Mouse (Mus musculus) liver, postnatal 0 days (tissue): ENCODE measurements at regions not wholly inside any gene's neighbourhood (a gene's known extent, or its start where the extent isn't known, plus 50 kb on each side); places are given as distances from the start of the nearest gene placed in this dataset.

ENCODE experiments used
- CTCF ChIP-seq: sonication (generic); IDR thresholded peaks from 2 replicates; pipeline ENCODE4 v1.5.1; 2016; ENCODE audit warnings: antibody characterized with exemption, low read depth
- EP300 ChIP-seq: IDR thresholded peaks from 2 replicates; pipeline ENCODE4 v1.6.1; 2016; ENCODE audit warnings: antibody characterized with exemption, low read depth, mild to moderate bottlenecking

GRCm38 (mm10) chr8:39329378-39329777, 1345.5 kb upstream of the Adam24 start:
- no peak for TF ChIP-seq EP300
- TF ChIP-seq CTCF: no peak
